Mouse (Mus musculus) midbrain, embryonic 14.5 days (tissue): ENCODE data around the gene Ccser2. TPM values are rescaled to one million over a fixed set of nuclear protein-coding genes. Genes with fewer than 3 reads are reported as not detected.
A peak's percentile ranks its signal among the peaks of the same experiment; 100 is the strongest.

Experiments
- ATAC-seq: fragments of 200-750 bp; cut with Nextera tagmentation; 2 replicates; pipeline ENCODE4 v1.8.0; 2017; ENCODE audit warnings: moderate number of reproducible peaks, moderate library complexity; ENCODE audit not compliant: low FRiP score, low TSS enrichment
- DNase-seq: peaks from one replicate; pipeline ENCODE4 v3.0.0-alpha.2; 2015
- H3K27ac ChIP-seq: fragments of 300-500 bp; sonication (generic); replicated peaks from 2 replicates; pipeline ENCODE4 v1.5.1; 2014; ENCODE audit warnings: mild to moderate bottlenecking, low read depth, low read length, moderate library complexity
- H3K27me3 ChIP-seq: fragments of 300-500 bp; sonication (generic); 2 replicates; pipeline ENCODE4 v1.6.1; 2014; ENCODE audit warnings: low read length, control low read depth, mixed read lengths; ENCODE audit not compliant: control insufficient read depth, insufficient read depth
- H3K36me3 ChIP-seq: fragments of 300-500 bp; sonication (generic); 2 replicates; pipeline ENCODE4 v1.6.1; 2014; ENCODE audit warnings: low read length, control low read depth; ENCODE audit not compliant: control insufficient read depth, insufficient read depth
- H3K4me1 ChIP-seq: fragments of 300-500 bp; sonication (generic); 2 replicates; pipeline ENCODE4 v1.6.1; 2014; ENCODE audit warnings: mild to moderate bottlenecking, antibody characterized with exemption, low read length, control low read depth; ENCODE audit not compliant: control insufficient read depth, insufficient read depth
- H3K4me2 ChIP-seq: fragments of 300-500 bp; sonication (generic); 2 replicates; pipeline ENCODE4 v1.6.1; 2014; ENCODE audit warnings: mild to moderate bottlenecking, low read length, moderate library complexity
- H3K4me3 ChIP-seq: fragments of 300-500 bp; sonication (generic); replicated peaks from 2 replicates; pipeline ENCODE4 v1.5.1; 2014; ENCODE audit warnings: low read depth, low read length
- H3K9ac ChIP-seq: fragments of 300-500 bp; sonication (generic); replicated peaks from 2 replicates; pipeline ENCODE4 v1.6.1; 2014; ENCODE audit warnings: mild to moderate bottlenecking, low read length, moderate library complexity
- H3K9me3 ChIP-seq: fragments of 300-500 bp; sonication (generic); 2 replicates; pipeline ENCODE4 v1.6.1; 2016; ENCODE audit warnings: low read length, control low read depth, mixed read lengths; ENCODE audit not compliant: control insufficient read depth
- WGBS: fragments of 180-500 bp; shearing (Covaris S2); extraction: QIAGEN DNeasy Blood & Tissue Kit; methylation state at CpG from one replicate; pipeline ENCODE4 v1.1.7; 2014; 5-methylcytosine and 5-hydroxymethylcytosine counted together
- polyA plus RNA-seq: library from polyadenylated mRNA; unstranded; fragments of >200 nt; fragmentation: Nextera tagmentation; extraction: Ambion mirVana; gene quantifications from 2 replicates; pipeline ENCODE4 v1.2.1, GENCODE M21; 2014

Gene Ccser2
- polyA plus RNA-seq, 1 experiment from 2014 or later, result 85.1 TPM

GRCm38 (mm10) chr14:36957261-36957660, 11.3 kb downstream of the Ccser2 start:
- WGBS, result 88% methylated on average over 6 of the region's 6 CpGs
- no peaks in the 10 kb centered on the region for H3K9me3 ChIP-seq
- no peaks in the 10 kb centered on the region for H3K27me3 ChIP-seq
- DNase-seq, result no peak
- no peak for ATAC-seq
- no peak overlapping the region for H3K4me2 ChIP-seq
- H3K4me1 ChIP-seq, result no peaks in the 10 kb centered on the region
- H3K36me3 ChIP-seq, result no peaks in the 10 kb centered on the region
- H3K27ac ChIP-seq, result no peak overlapping the region
- H3K9ac ChIP-seq, result no peak overlapping the region
- H3K4me3 ChIP-seq, result no peak overlapping the region

DNA sequence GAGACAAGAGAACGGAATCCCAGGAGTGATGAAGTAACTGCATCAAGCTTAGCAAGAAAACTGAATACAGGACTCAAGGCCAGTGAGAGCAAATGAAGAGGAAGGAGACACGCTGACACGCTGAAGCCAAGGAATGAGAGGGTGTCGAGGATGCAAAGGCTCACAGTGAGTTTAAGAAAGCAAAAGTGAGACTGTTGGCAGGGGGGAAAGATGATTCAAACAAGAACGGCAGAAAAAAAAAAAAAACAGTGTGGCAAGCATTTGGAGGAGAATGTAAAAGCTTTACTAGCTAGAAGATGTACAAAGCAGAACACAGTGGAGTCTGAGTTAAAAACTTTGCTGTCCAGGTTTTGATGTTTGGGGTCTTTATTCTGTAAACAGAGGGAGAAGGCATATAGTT, 11.9 kb downstream of the Ccser2 start:
- Histone ChIP-seq H3K9ac (no peak overlapping the region), H3K4me3 (no peak overlapping the region), H3K27me3 (no peaks in the 10 kb centered on the region), H3K4me2 (no peak overlapping the region), H3K4me1 (no peaks in the 10 kb centered on the region), H3K36me3 (no peaks in the 10 kb centered on the region), H3K9me3 (no peaks in the 10 kb centered on the region), H3K27ac (no peak overlapping the region)
- 76% methylated on average over 5 of the region's 5 CpGs for WGBS
- no peak for ATAC-seq
- no peak for DNase-seq

DNA sequence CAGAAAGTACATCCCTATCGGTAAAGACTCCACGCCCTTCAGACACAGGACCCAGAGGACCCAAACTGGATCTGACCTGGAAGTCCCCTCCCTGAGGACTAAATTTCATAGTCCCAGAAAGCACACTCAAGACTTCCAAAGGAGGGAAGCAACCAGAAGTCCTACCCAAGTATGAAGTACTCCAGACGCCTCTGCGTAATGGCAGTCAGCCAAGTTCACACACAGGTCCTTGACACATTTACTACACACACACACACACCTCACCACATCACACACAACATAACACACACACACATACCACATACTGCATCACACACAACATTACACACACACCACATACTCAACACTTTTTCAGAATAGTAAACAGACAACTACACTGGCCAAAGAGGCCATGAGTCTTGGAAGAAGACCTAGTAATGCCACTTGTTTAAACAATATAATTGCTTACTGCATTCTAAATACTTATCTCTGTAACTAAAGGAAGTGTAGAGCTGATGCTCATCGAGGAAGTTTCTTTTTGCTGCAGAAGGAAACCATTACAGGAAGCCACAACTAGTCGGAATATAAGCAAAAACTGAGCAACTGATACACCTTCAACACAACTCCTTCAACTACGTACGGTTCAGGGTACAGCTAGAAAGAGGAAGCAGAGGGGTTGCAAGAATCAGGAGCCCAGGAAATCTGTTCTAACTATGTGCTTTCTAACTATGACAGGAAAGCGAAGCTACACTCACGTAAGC, 15.7 kb downstream of the Ccser2 start:
- Histone ChIP-seq H3K27ac (no peak overlapping the region), H3K9ac (no peak overlapping the region), H3K9me3 (no peaks in the 10 kb centered on the region), H3K4me2 (no peak overlapping the region), H3K36me3 (no peaks in the 10 kb centered on the region), H3K4me1 (no peaks in the 10 kb centered on the region), H3K27me3 (no peaks in the 10 kb centered on the region), H3K4me3 (no peak overlapping the region)
- DNase-seq, result no peak
- WGBS, result 95% methylated on average over 10 of the region's 10 CpGs
- ATAC-seq, result no peak

GRCm38 (mm10) chr14:36952142-36952541, 16.4 kb downstream of the Ccser2 start:
- no peak overlapping the region for H3K4me2 ChIP-seq
- 30% methylated on average over 2 of the region's 2 CpGs for WGBS
- no peaks in the 10 kb centered on the region for H3K27me3 ChIP-seq
- no peak overlapping the region for H3K27ac ChIP-seq
- no peaks in the 10 kb centered on the region for H3K9me3 ChIP-seq
- H3K36me3 ChIP-seq, result no peaks in the 10 kb centered on the region
- no peaks in the 10 kb centered on the region for H3K4me1 ChIP-seq
- no peak overlapping the region for H3K9ac ChIP-seq
- DNase-seq (peak; percentile 76), ATAC-seq (no peak)
- H3K4me3 ChIP-seq, result no peak overlapping the region

DNA sequence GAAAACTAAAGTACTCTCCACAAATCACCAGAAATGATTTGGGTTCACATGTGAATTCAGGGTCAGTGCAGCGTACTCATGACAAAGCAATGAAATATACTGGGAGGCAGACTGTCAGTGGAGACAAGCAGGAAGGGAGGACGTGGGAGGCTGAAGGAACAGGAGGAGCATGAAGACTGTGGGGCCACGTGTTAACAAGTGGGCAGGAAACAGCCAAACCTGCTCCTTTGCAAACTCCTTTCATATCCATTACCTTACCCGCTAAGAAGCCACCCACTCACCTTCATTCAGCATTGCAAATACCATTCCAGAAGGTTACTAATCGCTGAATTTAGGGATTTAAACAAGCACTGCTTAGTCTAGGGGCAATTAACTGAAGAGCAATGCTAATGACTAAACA, 25.9 kb downstream of the Ccser2 start:
- no peak overlapping the region for H3K4me3 ChIP-seq
- no peak for ATAC-seq
- WGBS, result 75% methylated on average over 5 of the region's 5 CpGs

GRCm38 (mm10) chr14:36937941-36938340, 30.6 kb downstream of the Ccser2 start:
- ATAC-seq, result no peak
- Histone ChIP-seq H3K9ac (no peak overlapping the region), H3K36me3 (peaks cover 30% of the 10 kb centered on the region), H3K27me3 (no peaks in the 10 kb centered on the region), H3K27ac (no peak overlapping the region), H3K4me2 (no peak overlapping the region), H3K9me3 (no peaks in the 10 kb centered on the region), H3K4me3 (no peak overlapping the region), H3K4me1 (no peaks in the 10 kb centered on the region)
- WGBS, result 43% methylated on average over 2 of the region's 2 CpGs
- no peak for DNase-seq

More for the DNA sequence above, 25.9 kb downstream of the Ccser2 start:
- H3K27me3 ChIP-seq, result no peaks in the 10 kb centered on the region
- H3K36me3 ChIP-seq, result peaks cover 21% of the 10 kb centered on the region
- H3K27ac ChIP-seq, result no peak overlapping the region
- no peak overlapping the region for H3K9ac ChIP-seq
- H3K4me2 ChIP-seq, result no peak overlapping the region
- no peaks in the 10 kb centered on the region for H3K9me3 ChIP-seq
- no peaks in the 10 kb centered on the region for H3K4me1 ChIP-seq
- no peak for DNase-seq

GRCm38 (mm10) chr14:36937080-36937878, 31.3 kb downstream of the Ccser2 start:
- WGBS, result 76% methylated on average over 7 of the region's 7 CpGs
- peak; percentile 89 for DNase-seq
- H3K4me3 ChIP-seq, result no peak overlapping the region
- H3K36me3 ChIP-seq, result peaks cover 30% of the 10 kb centered on the region
- H3K27ac ChIP-seq, result no peak overlapping the region
- no peaks in the 10 kb centered on the region for H3K9me3 ChIP-seq
- H3K27me3 ChIP-seq, result no peaks in the 10 kb centered on the region
- no peaks in the 10 kb centered on the region for H3K4me1 ChIP-seq
- no peak overlapping the region for H3K9ac ChIP-seq
- H3K4me2 ChIP-seq, result no peak overlapping the region
- ATAC-seq, result peak; percentile 63

- no peak overlapping the region for H3K4me3 ChIP-seq
- H3K27ac ChIP-seq, result no peak overlapping the region
- no peaks in the 10 kb centered on the region for H3K27me3 ChIP-seq
- no peaks in the 10 kb centered on the region for H3K9me3 ChIP-seq
- peaks cover 10% of the 10 kb centered on the region for H3K36me3 ChIP-seq
- DNase-seq (no peak), ATAC-seq (no peak)
- 80% methylated on average over 10 of the region's 10 CpGs for WGBS
- H3K4me1 ChIP-seq, result no peaks in the 10 kb centered on the region
- H3K4me2 ChIP-seq, result no peak overlapping the region
- no peak overlapping the region for H3K9ac ChIP-seq
Measured at GRCm38 (mm10) chr14:36932638-36933382, 35.8 kb downstream of the Ccser2 start.
